Mouse (Mus musculus) heart, embryonic 12.5 days (tissue): ENCODE measurements around the gene Chrnb1. TPM values are rescaled to one million over a fixed set of nuclear protein-coding genes. Genes with fewer than 3 reads are reported as not detected.

Source experiments
- ATAC-seq: fragments of 200-750 bp; cut with Nextera tagmentation; 2 replicates; pipeline ENCODE4 v1.8.0; 2017; ENCODE audit warnings: moderate TSS enrichment, moderate library complexity; ENCODE audit not compliant: insufficient number of reproducible peaks, low FRiP score
- H3K27ac ChIP-seq: fragments of 300-500 bp; sonication (generic); 2 replicates; pipeline ENCODE4 v1.5.1; 2016; ENCODE audit warnings: mild to moderate bottlenecking, moderate library complexity; ENCODE audit not compliant: poor library complexity, severe bottlenecking
- H3K27me3 ChIP-seq: fragments of 300-500 bp; sonication (generic); replicated peaks from 2 replicates; pipeline ENCODE4 v1.6.1; 2016; ENCODE audit warnings: mild to moderate bottlenecking, moderate library complexity
- H3K36me3 ChIP-seq: fragments of 300-500 bp; sonication (generic); 2 replicates; pipeline ENCODE4 v1.6.1; 2016; ENCODE audit warnings: mild to moderate bottlenecking, moderate library complexity
- H3K4me1 ChIP-seq: fragments of 300-500 bp; sonication (generic); replicated peaks from 2 replicates; pipeline ENCODE4 v1.6.1; 2016; ENCODE audit warnings: mild to moderate bottlenecking
- H3K4me2 ChIP-seq: fragments of 300-500 bp; sonication (generic); 2 replicates; pipeline ENCODE4 v1.6.1; 2016; ENCODE audit warnings: mild to moderate bottlenecking, moderate library complexity
- H3K4me3 ChIP-seq: fragments of 300-500 bp; sonication (generic); 2 replicates; pipeline ENCODE4 v1.5.1; 2016; ENCODE audit warnings: mild to moderate bottlenecking
- H3K9ac ChIP-seq: fragments of 300-500 bp; sonication (generic); 2 replicates; pipeline ENCODE4 v1.6.1; 2016; ENCODE audit warnings: mild to moderate bottlenecking, moderate library complexity
- H3K9me3 ChIP-seq: fragments of 300-500 bp; sonication (generic); replicated peaks from 2 replicates; pipeline ENCODE4 v1.6.1; 2016; ENCODE audit warnings: mild to moderate bottlenecking, moderate library complexity
- WGBS: fragments of 180-500 bp; shearing (Covaris S2); methylation state at CpG from one replicate; pipeline ENCODE4 v1.1.7; 2016; 5-methylcytosine and 5-hydroxymethylcytosine counted together
- polyA plus RNA-seq: library from polyadenylated mRNA; unstranded; fragments of >200 nt; fragmentation: Nextera tagmentation; extraction: Ambion mirVana; gene quantifications from 2 replicates; pipeline ENCODE4 v1.2.1, GENCODE M21; 2016

The Chrnb1 gene
- polyA plus RNA-seq, 1 experiment from 2014 or later: 5.6 TPM

DNA sequence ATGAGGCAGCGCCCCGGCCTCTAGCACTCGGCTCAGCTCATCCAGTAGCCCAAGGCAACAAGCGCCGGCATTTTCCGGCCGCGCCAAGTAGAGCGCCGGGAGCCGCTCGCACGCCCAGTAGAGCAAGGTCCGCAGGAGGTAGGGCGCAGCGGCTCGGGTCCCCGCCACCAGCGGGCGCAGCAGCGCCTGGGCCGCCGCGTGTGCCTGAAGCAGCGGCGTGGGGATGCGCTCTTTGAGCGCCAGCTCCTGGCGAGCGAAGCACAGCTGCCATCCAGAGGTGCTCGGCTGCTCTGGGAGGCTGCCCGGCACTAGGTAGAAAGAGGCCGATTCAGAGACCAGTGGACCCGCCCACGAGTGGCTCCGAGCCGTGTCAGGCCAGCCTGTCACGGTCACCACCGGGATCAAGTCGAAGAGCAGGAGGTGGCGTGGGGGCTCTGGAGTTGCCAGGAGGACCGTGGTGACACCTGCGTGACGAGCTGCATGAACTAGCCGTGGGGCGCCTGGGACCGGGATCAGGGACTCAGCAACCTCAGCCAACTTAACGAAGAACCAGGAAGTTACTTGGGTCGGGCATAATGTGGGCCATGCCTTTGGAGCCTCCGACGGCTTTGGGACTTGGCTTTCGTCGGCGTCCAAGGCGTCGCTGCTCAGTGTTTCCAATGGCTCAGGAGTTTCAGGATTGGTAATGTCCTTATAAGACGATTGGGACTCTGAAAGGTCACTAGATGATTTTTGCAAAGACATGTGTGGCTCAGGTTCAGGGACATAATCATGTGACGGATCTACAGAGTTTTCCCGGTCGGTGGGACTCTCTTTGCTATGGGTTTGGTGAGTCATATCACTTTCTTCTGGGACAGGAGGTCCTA is 8.3 kb upstream of the Chrnb1 start:
- Histone ChIP-seq H3K27me3 (peaks cover 47% of the 10 kb centered on the region), H3K27ac (no peak overlapping the region), H3K9me3 (0 out of 2 replicates have a peak, but pooled peaks cover 3% of the 10 kb centered on the region), H3K9ac (peak overlapping the region; percentile 81), H3K4me1 (peaks cover 54% of the 10 kb centered on the region), H3K36me3 (no peaks in the 10 kb centered on the region), H3K4me2 (peak overlapping the region; percentile 89), H3K4me3 (peak overlapping the region; percentile 62)
- ATAC-seq: peak; percentile 71
- under 1% methylated on average over 60 of the region's 60 CpGs for WGBS

DNA sequence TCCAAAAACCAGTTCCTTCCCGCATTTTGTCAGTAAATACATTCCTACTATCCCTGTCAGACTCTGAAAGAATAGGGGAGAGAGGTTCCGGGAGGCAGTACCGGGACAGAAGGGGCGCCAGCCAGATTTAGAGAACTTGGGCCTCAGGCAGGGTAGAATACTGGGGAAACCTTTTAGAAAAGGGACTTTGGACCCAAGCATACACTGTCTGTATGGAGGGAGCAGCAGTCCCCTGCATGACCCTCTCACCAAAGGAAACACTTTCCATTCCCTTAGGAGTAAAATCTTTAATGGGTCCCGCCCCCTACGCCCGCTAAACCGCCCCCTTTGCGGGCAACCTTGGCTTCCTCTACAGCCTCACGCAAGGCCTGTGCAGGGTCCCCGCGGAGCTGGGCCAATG is 7.6 kb upstream of the Chrnb1 start:
- Histone ChIP-seq H3K36me3 (no peaks in the 10 kb centered on the region), H3K4me3 (peak overlapping the region; percentile 62), H3K27me3 (peaks cover 51% of the 10 kb centered on the region), H3K9me3 (0 out of 2 replicates have a peak, but pooled peaks cover 3% of the 10 kb centered on the region), H3K4me2 (peak overlapping the region; percentile 89), H3K4me1 (peaks cover 54% of the 10 kb centered on the region), H3K27ac (no peak overlapping the region), H3K9ac (peak overlapping the region; percentile 81)
- ATAC-seq: no peak
- WGBS: 4% methylated on average over 12 of the region's 12 CpGs

DNA sequence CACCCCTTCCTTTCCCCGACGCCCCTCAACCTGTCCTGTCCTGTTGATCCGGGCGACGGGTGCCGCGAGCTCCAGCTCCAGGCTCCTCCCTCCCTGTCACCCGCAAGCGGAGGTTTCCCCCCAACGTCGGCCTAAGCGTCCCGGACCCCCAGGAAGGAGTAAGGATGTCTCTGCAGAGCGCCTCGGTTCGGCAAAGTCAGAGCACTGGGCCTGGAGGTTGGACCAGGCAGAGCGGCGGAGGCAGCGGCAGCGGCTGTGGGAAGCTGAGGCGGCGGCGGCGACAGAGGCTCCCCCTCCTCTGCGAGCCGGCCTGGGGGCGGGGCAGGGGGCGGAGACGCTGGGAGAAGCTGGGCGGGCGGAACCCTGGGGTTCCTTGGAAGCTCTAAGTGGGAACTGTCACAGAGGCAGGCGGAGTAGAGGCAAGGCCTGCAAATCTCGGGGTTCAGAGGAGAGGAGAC is 6.9 kb upstream of the Chrnb1 start:
- Histone ChIP-seq H3K9me3 (0 out of 2 replicates have a peak, but pooled peaks cover 3% of the 10 kb centered on the region), H3K4me3 (peak overlapping the region; percentile 62), H3K27me3 (peaks cover 57% of the 10 kb centered on the region), H3K27ac (peak overlapping the region; percentile 17; the same call in 1 of the 2 replicates), H3K4me2 (peak overlapping the region; percentile 89), H3K4me1 (peaks cover 54% of the 10 kb centered on the region), H3K9ac (peak overlapping the region; percentile 81), H3K36me3 (no peaks in the 10 kb centered on the region)
- WGBS: 1% methylated on average over 29 of the region's 33 CpGs
- peak; percentile 34 for ATAC-seq

DNA sequence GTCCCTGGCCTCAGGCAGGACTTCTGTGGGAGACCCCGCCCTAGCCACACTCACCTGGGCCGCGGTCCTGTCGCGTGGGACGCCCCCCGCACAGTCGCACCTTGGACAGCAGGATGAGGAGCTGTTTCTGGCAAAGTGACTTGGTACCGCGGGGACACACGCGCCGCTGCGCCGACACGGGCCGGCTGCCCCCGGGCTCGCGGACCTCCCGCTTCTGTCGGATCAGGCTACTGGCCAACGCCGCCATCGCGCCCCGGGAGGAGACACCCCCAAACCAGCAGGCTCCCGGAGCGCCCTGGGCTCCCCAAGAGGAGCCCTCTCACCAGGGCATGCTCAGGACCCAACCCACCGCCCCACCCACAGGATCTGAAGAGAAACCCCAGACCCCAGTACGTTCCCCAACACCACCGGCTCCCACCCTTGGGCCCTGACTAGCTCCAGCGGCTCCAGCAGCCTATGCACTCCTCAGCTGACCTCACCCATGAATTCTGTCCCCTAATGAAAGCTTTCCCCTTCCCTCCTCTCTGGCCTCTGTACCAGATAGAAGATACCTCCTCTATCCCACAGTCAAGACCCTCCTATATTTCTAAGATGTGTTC is 5.7 kb upstream of the Chrnb1 start, which contains the start of gene Fgf11:
TSS of gene Fgf11 (minus strand) at position 479 of the 599 bp plus-strand sequence.
- ATAC-seq: no peak
- H3K27me3 ChIP-seq: peaks cover 64% of the 10 kb centered on the region
- H3K27ac ChIP-seq: peak within 1 kb of the TSS; percentile 49; the same call in 1 of the 2 replicates
- H3K4me2 ChIP-seq: peak within 1 kb of the TSS; percentile 89
- H3K9ac ChIP-seq: peak within 1 kb of the TSS; percentile 81
- H3K4me3 ChIP-seq: peak within 1 kb of the TSS; percentile 62
- no peaks in the 10 kb centered on the region for H3K36me3 ChIP-seq
- 0 out of 2 replicates have a peak, but pooled peaks cover under 1% of the 10 kb centered on the region for H3K9me3 ChIP-seq
- H3K4me1 ChIP-seq: peaks cover 54% of the 10 kb centered on the region
- 2% methylated on average over 25 of the region's 33 CpGs for WGBS

DNA sequence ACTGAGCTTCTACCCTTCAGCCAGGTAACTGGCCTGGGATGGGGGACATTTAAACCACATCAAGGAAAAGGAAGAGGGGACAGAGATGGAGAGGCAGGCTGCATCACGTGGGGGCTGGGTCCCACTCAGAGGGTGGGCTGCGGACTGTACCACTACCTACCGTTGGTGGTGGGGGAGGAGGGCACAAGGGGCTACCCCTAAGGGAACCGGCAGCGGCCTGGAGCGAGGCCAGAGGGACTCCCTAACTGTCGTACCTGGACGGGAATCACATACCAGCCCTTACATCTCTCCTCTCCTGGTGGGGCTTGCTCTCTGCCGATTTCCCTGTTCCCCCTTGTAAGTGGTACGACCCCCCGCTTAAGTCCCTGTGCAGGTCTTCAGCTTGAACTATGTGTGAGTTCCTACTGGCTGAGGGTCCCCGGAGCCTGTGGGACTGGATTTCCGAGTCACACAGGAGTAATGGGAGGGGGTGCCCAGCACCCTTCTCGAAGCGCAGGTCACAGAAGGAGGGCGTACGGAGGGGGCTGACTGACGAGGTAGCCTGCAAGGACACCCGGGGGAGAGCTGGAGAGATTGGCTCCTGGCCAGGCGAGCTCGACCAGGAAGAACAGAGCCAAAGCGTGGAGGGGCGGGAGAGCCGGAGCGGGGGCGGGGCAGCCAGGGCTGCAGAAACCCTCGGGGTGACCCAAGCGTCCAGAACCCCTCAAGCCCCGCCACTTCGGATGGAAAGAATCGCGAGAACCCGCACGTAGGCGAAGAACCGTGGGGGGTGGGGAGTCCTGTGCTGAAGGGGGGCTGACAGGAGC is 4.9 kb upstream of the Chrnb1 start:
- H3K4me1 ChIP-seq: peaks cover 58% of the 10 kb centered on the region
- peak overlapping the region; percentile 49; the same call in 1 of the 2 replicates for H3K27ac ChIP-seq
- peak overlapping the region; percentile 81 for H3K9ac ChIP-seq
- H3K36me3 ChIP-seq: no peaks in the 10 kb centered on the region
- H3K4me2 ChIP-seq: peak overlapping the region; percentile 89
- WGBS: under 1% methylated on average over 34 of the region's 36 CpGs
- no peaks in the 10 kb centered on the region for H3K9me3 ChIP-seq
- peak; percentile 20 for ATAC-seq
- H3K4me3 ChIP-seq: peak overlapping the region; percentile 62
- H3K27me3 ChIP-seq: peaks cover 58% of the 10 kb centered on the region

DNA sequence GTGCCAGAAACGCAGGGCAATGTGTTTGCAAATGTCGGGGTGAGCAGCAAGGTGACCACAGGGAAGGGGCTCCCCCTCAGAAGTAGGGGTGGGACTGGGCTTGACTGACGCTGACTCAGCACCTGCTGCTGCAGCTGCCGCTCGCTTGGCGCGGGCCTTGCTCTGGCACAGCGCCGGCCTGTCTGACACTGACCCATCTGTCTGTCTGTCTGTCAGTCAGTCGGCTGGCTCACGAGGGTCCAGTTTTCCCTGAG is 4.3 kb upstream of the Chrnb1 start:
- Histone ChIP-seq H3K27me3 (peaks cover 53% of the 10 kb centered on the region), H3K4me1 (peaks cover 58% of the 10 kb centered on the region), H3K9me3 (no peaks in the 10 kb centered on the region), H3K4me3 (peak overlapping the region; percentile 62), H3K36me3 (no peaks in the 10 kb centered on the region), H3K4me2 (peak overlapping the region; percentile 89), H3K9ac (peak overlapping the region; percentile 81), H3K27ac (no peak overlapping the region)
- WGBS: 0% methylated on average over 11 of the region's 11 CpGs
- ATAC-seq: no peak

DNA sequence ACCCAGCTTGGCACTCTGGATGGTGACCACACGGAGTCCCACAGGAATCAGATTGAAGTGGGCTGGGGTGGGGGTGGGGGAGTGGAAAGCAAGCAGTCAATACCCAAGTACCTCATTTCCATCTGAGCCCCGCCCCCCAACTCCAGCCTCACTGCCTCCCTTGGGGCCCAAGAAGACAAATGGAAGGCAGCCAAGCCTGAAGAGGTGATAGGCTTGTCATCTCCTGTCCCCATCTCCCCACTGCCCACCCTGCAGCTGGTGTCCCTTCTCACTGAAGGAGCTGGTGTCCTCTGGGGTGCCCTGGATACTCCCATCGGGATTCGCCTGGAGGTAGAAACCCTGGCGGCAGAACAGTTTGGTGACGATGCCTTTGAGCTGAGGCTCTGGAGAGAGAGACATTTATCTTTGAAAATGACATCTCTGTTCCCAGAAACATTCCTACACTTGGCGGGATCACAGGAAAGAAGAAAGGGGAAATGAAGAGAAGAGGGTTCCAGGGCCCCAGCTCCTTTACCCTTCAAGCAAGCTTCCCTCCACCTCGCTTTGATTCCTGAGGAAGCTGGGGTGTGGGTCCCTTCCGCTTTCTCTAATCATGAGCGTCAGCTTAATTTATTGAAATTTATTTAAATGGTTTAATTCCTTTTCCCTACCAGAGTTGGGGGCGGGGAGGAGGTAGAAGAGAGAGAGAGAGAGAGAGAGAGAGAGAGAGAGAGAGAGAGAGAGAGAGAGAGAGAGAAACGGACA is 3.8 kb upstream of the Chrnb1 start:
- Histone ChIP-seq H3K4me2 (peak overlapping the region; percentile 89), H3K27me3 (peaks cover 49% of the 10 kb centered on the region), H3K36me3 (no peaks in the 10 kb centered on the region), H3K4me3 (peak overlapping the region; percentile 62), H3K9me3 (no peaks in the 10 kb centered on the region), H3K4me1 (peaks cover 54% of the 10 kb centered on the region), H3K27ac (no peak overlapping the region), H3K9ac (peak overlapping the region; percentile 81)
- 26% methylated on average over 12 of the region's 12 CpGs for WGBS
- no peak for ATAC-seq

DNA sequence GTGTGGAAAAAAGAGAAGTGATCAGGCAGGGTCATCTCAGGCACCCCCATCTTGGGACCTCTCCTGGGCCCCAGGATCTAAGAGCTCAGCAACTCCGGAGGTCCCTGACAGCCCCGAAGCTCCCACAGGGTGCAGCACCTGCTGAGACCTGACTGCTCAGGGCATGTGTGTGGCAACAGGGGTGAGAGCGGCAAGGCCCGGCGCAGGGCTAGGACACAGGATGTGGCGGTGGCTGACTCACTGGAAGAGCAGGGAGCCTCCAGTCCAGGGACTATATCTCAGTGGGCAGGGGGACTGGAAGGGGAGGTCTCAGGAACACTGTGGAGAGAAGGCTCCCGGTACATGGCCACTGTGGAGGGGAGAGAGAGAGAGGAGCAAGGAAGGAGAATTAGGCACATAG is 2.2 kb upstream of the Chrnb1 start:
- no peak overlapping the region for H3K4me3 ChIP-seq
- H3K4me2 ChIP-seq: no peak overlapping the region
- H3K4me1 ChIP-seq: peaks cover 41% of the 10 kb centered on the region
- no peak overlapping the region for H3K9ac ChIP-seq
- peaks cover 54% of the 10 kb centered on the region for H3K27me3 ChIP-seq
- H3K27ac ChIP-seq: no peak overlapping the region
- ATAC-seq: no peak
- whole genome bisulfite sequencing: 69% methylated on average over 7 of the region's 7 CpGs
- H3K9me3 ChIP-seq: no peaks in the 10 kb centered on the region
- no peaks in the 10 kb centered on the region for H3K36me3 ChIP-seq

DNA sequence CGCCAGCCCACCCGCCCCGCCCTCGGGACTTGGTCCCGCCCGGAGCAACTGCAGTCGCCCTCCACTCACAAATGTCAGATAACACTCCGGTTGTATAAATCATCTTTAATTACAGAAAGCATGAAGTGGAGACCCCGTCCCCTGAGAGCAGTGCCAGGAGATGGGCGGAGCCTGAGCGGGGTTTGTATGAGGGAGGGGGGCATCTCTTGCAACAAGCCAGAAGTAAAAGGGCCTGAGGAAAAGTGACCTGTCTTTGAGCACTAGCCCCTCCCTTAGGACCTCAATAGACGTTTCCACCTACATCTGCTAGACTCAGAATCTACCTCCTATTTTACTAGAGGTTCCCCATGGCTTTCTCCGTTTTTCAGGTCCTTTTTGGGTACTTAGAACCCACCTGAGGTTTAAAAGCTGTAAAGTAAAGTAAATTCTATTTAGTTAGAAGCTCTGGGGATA is 266 bp upstream of the Chrnb1 start:
- H3K27ac ChIP-seq: no peak overlapping the region

DNA sequence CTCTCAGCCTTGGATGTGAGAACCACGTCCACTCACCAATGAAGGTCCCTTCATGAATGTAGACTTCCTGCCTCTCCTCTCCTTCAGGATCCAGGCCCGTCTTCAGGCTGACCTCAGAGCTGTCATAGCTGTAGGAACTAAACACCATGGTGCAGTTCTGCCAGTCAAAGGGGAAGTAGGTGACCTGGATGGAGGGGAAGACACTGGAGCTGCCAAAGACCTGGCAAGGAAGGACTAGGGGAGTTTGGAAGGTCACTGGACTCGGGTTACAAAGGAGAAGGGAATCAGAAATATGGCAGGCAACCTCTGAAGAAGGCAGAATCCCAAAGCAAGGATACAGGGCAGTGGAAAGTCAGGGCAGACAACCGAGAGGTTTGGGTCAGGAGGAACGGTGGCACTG is 2.3 kb downstream of the Chrnb1 start:
- H3K4me3 ChIP-seq: no peak overlapping the region
- ATAC-seq: no peak
- WGBS: 59% methylated on average over 5 of the region's 5 CpGs

More for the DNA sequence above, 266 bp upstream of the Chrnb1 start:
- H3K9ac ChIP-seq: peak overlapping the region; percentile 63
- no peaks in the 10 kb centered on the region for H3K36me3 ChIP-seq
- H3K9me3 ChIP-seq: no peaks in the 10 kb centered on the region
- peaks cover 23% of the 10 kb centered on the region for H3K4me1 ChIP-seq
- no peak for ATAC-seq
- WGBS: 4% methylated on average over 13 of the region's 13 CpGs
- peak overlapping the region; percentile 54 for H3K4me3 ChIP-seq
- peak overlapping the region; percentile 94 for H3K4me2 ChIP-seq
- H3K27me3 ChIP-seq: peaks cover 39% of the 10 kb centered on the region

More for the DNA sequence above, 2.3 kb downstream of the Chrnb1 start:
- H3K4me1 ChIP-seq: peaks cover 9% of the 10 kb centered on the region; the same call in 1 of the 2 replicates
- H3K4me2 ChIP-seq: no peak overlapping the region
- H3K9ac ChIP-seq: no peak overlapping the region
- H3K27me3 ChIP-seq: peaks cover 20% of the 10 kb centered on the region
- H3K36me3 ChIP-seq: no peaks in the 10 kb centered on the region
- no peak overlapping the region for H3K27ac ChIP-seq
- H3K9me3 ChIP-seq: no peaks in the 10 kb centered on the region
